Mouse (Mus musculus): ENCODE data around the gene R3hdm4. TPM values are rescaled to one million over a fixed set of nuclear protein-coding genes. Genes with fewer than 3 reads are reported as not detected.
"Not testable (repeated sequence)": the region's sequence is repeated elsewhere in the genome, so short reads cannot be mapped to it uniquely, and the experiment has no call there.

R3hdm4 gene
- total RNA-seq, 2 experiments from 2014 or later: 25.0 to 46.1 TPM

- peak; percentile 23; the same call in 1 of the 2 replicates for ATAC-seq (replicated peaks; ENCODE audit: low FRiP score, poor library complexity, severe bottlenecking)
Measured at GRCm38 (mm10) chr10:79909092-79909922, 11.7 kb downstream of the R3hdm4 start.

- peak; percentile 84 for ATAC-seq (replicated peaks; ENCODE audit: low FRiP score, poor library complexity, severe bottlenecking)
Measured at GRCm38 (mm10) chr10:79908167-79909091, 12.6 kb downstream of the R3hdm4 start, which contains the start of gene Med16. Gene Med16, minus strand, starts transcription at chr10:79908923.

- no peak for ATAC-seq (replicated peaks; ENCODE audit: low FRiP score, poor library complexity, severe bottlenecking)
Measured at GRCm38 (mm10) chr10:79907415-79907814, 13.6 kb downstream of the R3hdm4 start.

GRCm38 (mm10) chr10:79906712-79907111 is 14.3 kb downstream of the R3hdm4 start:
- no peak for ATAC-seq (replicated peaks; ENCODE audit: low FRiP score, poor library complexity, severe bottlenecking)

GRCm38 (mm10) chr10:79900951-79901410 is 20.0 kb downstream of the R3hdm4 start:
- no peak for ATAC-seq (replicated peaks; ENCODE audit: low FRiP score, poor library complexity, severe bottlenecking)

GRCm38 (mm10) chr10:79897316-79898245 is 23.4 kb downstream of the R3hdm4 start:
- no peak for ATAC-seq (replicated peaks; ENCODE audit: low FRiP score, poor library complexity, severe bottlenecking)

- ATAC-seq (replicated peaks; ENCODE audit: low FRiP score, poor library complexity, severe bottlenecking): no peak
Measured at GRCm38 (mm10) chr10:79896814-79897213, 24.2 kb downstream of the R3hdm4 start.

- ATAC-seq (replicated peaks; ENCODE audit: low FRiP score, poor library complexity, severe bottlenecking): no peak
Measured at GRCm38 (mm10) chr10:79896306-79896705, 24.7 kb downstream of the R3hdm4 start.

- peak; percentile 74 for ATAC-seq (replicated peaks; ENCODE audit: low FRiP score, poor library complexity, severe bottlenecking)
Measured at GRCm38 (mm10) chr10:79892451-79893118, 28.4 kb downstream of the R3hdm4 start.

GRCm38 (mm10) chr10:79890670-79891069 is 30.3 kb downstream of the R3hdm4 start, which contains the start of gene Cfd:
Gene Cfd, plus strand, starts transcription at chr10:79890853.
- no peak for ATAC-seq (replicated peaks; ENCODE audit: low FRiP score, poor library complexity, severe bottlenecking)

- ATAC-seq (replicated peaks; ENCODE audit: low FRiP score, poor library complexity, severe bottlenecking): no peak
Measured at GRCm38 (mm10) chr10:79889386-79889785, 31.6 kb downstream of the R3hdm4 start.

GRCm38 (mm10) chr10:79886611-79887010 is 34.4 kb downstream of the R3hdm4 start:
- no peak for ATAC-seq (replicated peaks; ENCODE audit: low FRiP score, poor library complexity, severe bottlenecking)

- ATAC-seq (replicated peaks; ENCODE audit: low FRiP score, poor library complexity, severe bottlenecking): no peak
Measured at GRCm38 (mm10) chr10:79886054-79886453, 35.0 kb downstream of the R3hdm4 start, which contains the start of gene Elane. Gene Elane, plus strand, starts transcription at chr10:79886247.

- not testable (repeated sequence) for ATAC-seq (replicated peaks; ENCODE audit: low FRiP score, poor library complexity, severe bottlenecking)
Measured at GRCm38 (mm10) chr10:79884938-79885337, 36.1 kb downstream of the R3hdm4 start.

- ATAC-seq (replicated peaks; ENCODE audit: low FRiP score, poor library complexity, severe bottlenecking): no peak
Measured at GRCm38 (mm10) chr10:79884446-79884845, 36.6 kb downstream of the R3hdm4 start.

- ATAC-seq (replicated peaks; ENCODE audit: low FRiP score, poor library complexity, severe bottlenecking): peak; percentile 67
Measured at GRCm38 (mm10) chr10:79883297-79884084, 37.5 kb downstream of the R3hdm4 start.

- peak; percentile 36; the same call in 1 of the 2 replicates for ATAC-seq (replicated peaks; ENCODE audit: low FRiP score, poor library complexity, severe bottlenecking)
Measured at GRCm38 (mm10) chr10:79881981-79882380, 39.0 kb downstream of the R3hdm4 start.

GRCm38 (mm10) chr10:79880721-79881120 is 40.3 kb downstream of the R3hdm4 start:
- ATAC-seq (replicated peaks; ENCODE audit: low FRiP score, poor library complexity, severe bottlenecking): no peak
